Mouse (Mus musculus) brown adipose tissue, adult 24 weeks (tissue): ENCODE data around the gene Mup21. TPM values are rescaled to one million over a fixed set of nuclear protein-coding genes. Genes with fewer than 3 reads are reported as not detected.
"Not testable (repeated sequence)": the region's sequence is repeated elsewhere in the genome, so short reads cannot be mapped to it uniquely, and the experiment has no call there.

Experiments used
- H3K27ac ChIP-seq: fragments of 200-500 bp; replicated peaks from 2 replicates; pipeline ENCODE4 v1.5.1; 2012; ENCODE audit warnings: low read depth, mild to moderate bottlenecking, low read length
- H3K4me1 ChIP-seq: fragments of 200-500 bp; 2 replicates; pipeline ENCODE4 v1.6.1; 2012; ENCODE audit warnings: low read length, mixed read lengths; ENCODE audit not compliant: control insufficient read depth, insufficient read depth, insufficient read length
- H3K4me3 ChIP-seq: fragments of 200-500 bp; 2 replicates; pipeline ENCODE4 v1.5.1; 2012; ENCODE audit warnings: low read depth, mild to moderate bottlenecking, low read length, moderate library complexity; ENCODE audit not compliant: insufficient read depth
- polyA plus RNA-seq: library from polyadenylated mRNA; stranded (reverse); fragments of >200 nt; gene quantifications from 2 replicates; pipeline ENCODE4 v1.2.4, GENCODE M21; 2012; ENCODE audit not compliant: missing spikeins, insufficient read depth, insufficient read length

Gene Mup21
- not detected in 2 replicates for polyA plus RNA-seq

DNA sequence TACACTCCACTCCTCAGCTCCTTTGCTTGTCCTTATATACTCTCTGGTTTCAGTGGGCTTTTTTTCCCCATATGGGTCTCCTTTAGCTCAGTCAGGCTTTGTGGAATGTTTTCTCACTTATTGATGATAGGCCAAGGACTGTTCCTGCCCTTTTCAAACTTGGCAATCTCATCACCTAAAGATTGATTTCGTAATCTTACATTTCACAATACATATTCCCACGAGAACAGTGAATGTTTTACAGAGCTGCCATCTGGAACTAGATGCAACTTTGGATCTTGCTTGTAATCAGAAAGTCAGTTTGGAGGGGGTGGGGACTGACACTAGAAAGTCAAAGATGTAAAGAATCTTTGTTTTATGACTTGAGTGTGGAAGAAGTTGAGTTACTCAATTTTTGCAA is at the start of gene Mup21:
TSS of gene Mup21 (minus strand) at position 53 of the 400 bp plus-strand sequence.
- no peak within 1 kb of the TSS for H3K27ac ChIP-seq
- no peak within 1 kb of the TSS for H3K4me3 ChIP-seq
- 0 out of 2 replicates have a peak, but pooled peaks cover 2% of the 10 kb centered on the region for H3K4me1 ChIP-seq

DNA sequence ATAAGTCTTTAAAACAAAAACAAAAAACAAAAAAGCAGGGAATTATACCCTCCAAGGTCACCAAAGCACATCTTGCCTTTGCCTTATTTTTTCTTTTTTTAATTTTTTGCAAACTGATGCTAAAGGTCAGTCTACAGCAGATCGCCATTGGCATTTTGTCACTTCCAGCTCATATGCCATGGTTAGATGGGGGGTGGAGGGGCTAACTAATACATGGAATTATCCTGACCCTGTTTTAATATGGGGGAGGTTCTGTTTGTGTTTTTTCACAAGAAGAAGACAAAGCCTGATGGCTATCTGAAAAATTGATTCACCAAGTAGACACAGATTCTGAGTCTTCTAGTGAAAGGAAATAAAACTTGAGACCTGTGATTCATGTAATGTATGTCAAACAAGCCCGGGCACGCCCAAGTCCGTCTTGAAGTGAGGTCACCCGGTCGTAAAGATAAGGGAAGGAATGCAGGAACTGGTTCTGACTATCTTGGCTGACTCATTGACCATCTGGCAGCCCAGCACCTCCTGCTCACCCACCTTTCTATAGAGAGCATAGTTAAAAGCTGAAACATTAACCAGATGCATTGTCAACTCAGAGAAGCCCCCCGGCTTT is 49.4 kb upstream of the Mup21 start:
- Histone ChIP-seq H3K27ac (no peak overlapping the region), H3K4me1 (no peaks in the 10 kb centered on the region), H3K4me3 (no peak overlapping the region)

DNA sequence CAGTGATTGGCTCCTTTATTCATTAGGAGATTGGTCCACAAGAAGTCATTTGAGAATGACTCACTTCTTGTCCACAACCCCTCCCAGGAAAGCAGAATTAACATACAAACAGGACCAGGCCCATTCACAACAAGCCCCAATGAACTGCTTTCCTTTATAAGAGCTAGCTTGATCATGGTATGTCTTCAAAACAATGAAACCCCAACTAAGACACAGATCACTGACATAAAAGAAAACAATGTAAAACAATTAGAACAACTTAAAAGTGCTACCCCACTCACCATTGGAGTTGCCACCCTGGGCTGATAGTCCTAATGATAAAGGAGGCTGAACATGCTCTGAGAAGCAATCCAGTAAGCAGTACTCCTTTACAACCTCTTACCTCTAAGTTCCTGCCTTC is 38.1 kb upstream of the Mup21 start:
- Histone ChIP-seq H3K4me1 (no peaks in the 10 kb centered on the region), H3K4me3 (no peak overlapping the region), H3K27ac (no peak overlapping the region)

DNA sequence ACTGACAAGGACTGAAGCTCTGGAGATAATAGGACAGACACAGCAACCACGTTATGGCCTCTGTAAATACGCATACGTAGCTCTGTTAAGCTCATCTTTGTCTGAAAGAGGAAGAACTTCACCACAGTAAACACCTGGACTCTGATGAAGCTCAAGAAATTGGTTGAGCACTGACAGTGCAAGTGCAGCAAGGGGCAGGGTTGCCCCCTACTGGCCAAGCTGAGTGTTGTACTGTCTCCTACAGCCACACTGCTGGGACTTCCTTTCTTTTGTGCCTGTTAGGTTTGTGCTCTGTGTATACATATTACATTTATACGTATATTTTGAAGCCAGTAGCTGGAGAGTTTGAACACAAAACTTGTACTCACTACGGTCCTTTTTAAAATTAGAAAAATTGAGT is 26.6 kb upstream of the Mup21 start:
- H3K4me3 ChIP-seq, result no peak overlapping the region
- no peaks in the 10 kb centered on the region for H3K4me1 ChIP-seq
- no peak overlapping the region for H3K27ac ChIP-seq

DNA sequence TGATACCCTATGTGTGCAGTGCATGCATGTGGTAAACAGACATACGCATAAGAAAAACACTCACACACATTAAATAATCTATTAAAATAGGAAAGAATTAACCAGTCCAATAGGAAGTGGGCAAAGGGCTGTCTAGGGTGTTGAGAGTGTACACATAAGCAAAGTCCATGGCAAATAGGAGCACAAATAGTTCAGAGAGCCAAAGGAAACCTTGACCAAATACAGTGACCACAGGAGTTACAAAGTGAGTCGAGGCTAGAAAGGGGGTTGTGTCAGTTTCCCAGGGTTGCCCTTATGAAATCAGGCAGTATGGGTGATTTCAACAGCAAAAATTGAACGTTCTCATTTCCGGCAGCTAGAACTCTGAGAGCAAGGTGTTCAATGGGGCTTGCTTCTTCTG is 23.8 kb upstream of the Mup21 start:
- no peaks in the 10 kb centered on the region for H3K4me1 ChIP-seq
- H3K27ac ChIP-seq, result no peak overlapping the region
- H3K4me3 ChIP-seq, result no peak overlapping the region

DNA sequence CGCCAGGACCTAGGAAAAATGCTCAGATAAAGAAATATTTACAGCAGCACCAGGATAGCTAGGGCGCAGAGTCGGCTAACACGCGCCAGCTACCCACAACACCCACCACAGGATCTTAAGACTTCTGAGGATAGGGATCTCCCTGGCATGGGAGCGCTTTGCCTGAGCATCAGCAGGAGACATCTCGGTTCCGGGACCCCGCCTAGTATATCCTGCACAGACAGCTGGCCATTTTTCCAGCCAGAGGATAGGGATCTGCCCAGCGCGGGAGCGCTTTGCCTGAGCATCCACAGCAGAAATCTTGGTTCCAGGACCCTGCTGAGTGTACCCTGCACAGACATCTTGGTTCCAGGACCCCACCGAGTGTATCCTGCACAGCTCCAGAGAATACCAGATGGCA is 17.0 kb upstream of the Mup21 start:
- not testable (repeated sequence) for H3K27ac ChIP-seq, H3K4me3 ChIP-seq, H3K4me1 ChIP-seq

DNA sequence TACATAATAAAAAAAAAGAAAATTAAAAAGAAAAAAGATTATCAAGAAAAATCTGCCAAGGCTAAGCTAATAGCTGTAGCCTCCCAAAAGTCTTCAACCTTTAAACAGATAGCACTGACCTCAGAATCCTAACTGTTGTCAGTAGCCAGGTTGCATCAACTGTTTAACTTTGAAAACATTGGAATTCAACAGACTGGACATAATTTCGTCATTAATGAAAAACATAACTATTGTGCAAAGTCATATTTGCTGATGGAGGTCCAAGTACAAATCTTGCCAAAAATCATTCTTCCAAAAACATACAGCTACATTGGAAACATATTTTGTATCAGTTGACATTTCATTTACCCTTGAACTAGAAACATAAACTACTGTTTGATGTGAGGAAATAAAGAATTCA is 7.7 kb upstream of the Mup21 start:
- Histone ChIP-seq H3K4me3 (no peak overlapping the region), H3K4me1 (no peaks in the 10 kb centered on the region), H3K27ac (no peak overlapping the region)

DNA sequence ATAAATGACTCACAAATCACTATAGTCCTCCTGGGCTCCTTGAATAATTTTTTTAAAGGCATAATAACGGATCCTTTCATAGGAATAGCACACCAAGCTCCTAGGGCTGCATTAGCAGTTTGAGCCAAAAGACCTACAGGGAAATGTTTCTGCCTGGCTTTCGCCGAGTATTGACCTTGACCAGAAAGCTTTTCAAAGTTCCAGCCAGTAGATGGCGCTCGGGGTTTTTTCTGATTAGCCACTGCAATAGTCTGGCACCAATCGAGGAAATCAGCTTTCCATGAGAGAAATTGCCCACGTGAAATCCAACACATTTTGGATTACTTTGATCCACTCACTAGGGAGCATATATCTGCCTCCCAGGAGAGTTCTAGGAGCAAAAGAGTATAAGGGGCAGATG is 17.0 kb downstream of the Mup21 start:
- Histone ChIP-seq H3K27ac (no peak overlapping the region), H3K4me3 (no peak overlapping the region)

DNA sequence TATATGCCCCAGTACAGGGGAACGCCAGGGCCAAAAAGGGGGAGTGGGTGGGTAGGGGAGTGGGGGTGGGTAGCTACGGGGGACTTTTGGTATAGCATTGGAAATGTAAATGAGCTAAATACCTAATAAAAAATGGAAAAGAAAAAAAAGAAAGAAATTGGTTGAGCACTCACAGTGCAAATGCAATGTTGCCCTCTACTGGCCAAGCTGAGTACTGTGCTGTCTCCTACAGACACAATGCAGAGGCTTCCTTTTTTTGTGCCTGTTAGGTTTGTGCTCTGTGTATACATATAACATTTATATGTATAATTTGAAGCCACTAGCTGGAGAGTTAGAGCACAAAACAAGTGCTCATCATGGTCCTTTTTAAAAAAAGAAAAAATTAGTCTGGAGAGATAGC is 47.3 kb downstream of the Mup21 start:
- H3K4me1 ChIP-seq, H3K4me3 ChIP-seq, H3K27ac ChIP-seq: not testable (repeated sequence)

More for the DNA sequence above, 17.0 kb downstream of the Mup21 start:
- H3K4me1 ChIP-seq, result no peaks in the 10 kb centered on the region

Other genes with a start within 250 kb of the Mup21 start
- 5.4 TPM in 1 of 2 replicates, not detected in the other for gene Mup20, start 96.7 kb downstream of the Mup21 start, polyA plus RNA-seq
- gene Mup3, start 63.5 kb downstream of the Mup21 start, polyA plus RNA-seq, result 2.1 and 7.2 TPM in 2 replicates
- gene Zfp37, start 80.2 kb upstream of the Mup21 start, polyA plus RNA-seq, result 0.92 and 1.2 TPM in 2 replicates
- 7.9 and 11.2 TPM in 2 replicates for gene Slc31a2, start 111.7 kb upstream of the Mup21 start, polyA plus RNA-seq
- gene Fkbp15, start 209.7 kb upstream of the Mup21 start, polyA plus RNA-seq, result 13.0 and 13.5 TPM in 2 replicates
- gene Slc31a1, start 209.9 kb upstream of the Mup21 start, polyA plus RNA-seq, result 18.6 and 21.6 TPM in 2 replicates